Mouse (Mus musculus): ENCODE measurements around the gene Jsrp1. TPM values are rescaled to one million over a fixed set of nuclear protein-coding genes. Genes with fewer than 3 reads are reported as not detected.
"Not testable (repeated sequence)": the region's sequence is repeated elsewhere in the genome, so short reads cannot be mapped to it uniquely, and the experiment has no call there.

The Jsrp1 gene
- total RNA-seq, 2 experiments from 2014 or later = not detected

- not testable (repeated sequence) for ATAC-seq (replicated peaks; ENCODE audit: low FRiP score, poor library complexity, severe bottlenecking)
Observed at GRCm38 (mm10) chr10:80816303-80816702, 3.0 kb upstream of the Jsrp1 start.

- ATAC-seq (replicated peaks; ENCODE audit: low FRiP score, poor library complexity, severe bottlenecking) = no peak
Observed at GRCm38 (mm10) chr10:80814800-80815199, 1.5 kb upstream of the Jsrp1 start.

- no peak for ATAC-seq (replicated peaks; ENCODE audit: low FRiP score, poor library complexity, severe bottlenecking)
Observed at GRCm38 (mm10) chr10:80812391-80813041, 782 bp downstream of the Jsrp1 start.

GRCm38 (mm10) chr10:80810084-80810483 lies 3.2 kb downstream of the Jsrp1 start:
- ATAC-seq (replicated peaks; ENCODE audit: low FRiP score, poor library complexity, severe bottlenecking) = no peak

- ATAC-seq (replicated peaks; ENCODE audit: low FRiP score, poor library complexity, severe bottlenecking) = no peak
Observed at GRCm38 (mm10) chr10:80808985-80809632, 4.2 kb downstream of the Jsrp1 start.

GRCm38 (mm10) chr10:80808099-80808984 lies 5.0 kb downstream of the Jsrp1 start:
- ATAC-seq (replicated peaks; ENCODE audit: low FRiP score, poor library complexity, severe bottlenecking) = no peak

- ATAC-seq (replicated peaks; ENCODE audit: low FRiP score, poor library complexity, severe bottlenecking) = no peak
Observed at GRCm38 (mm10) chr10:80807057-80807627, 6.2 kb downstream of the Jsrp1 start.

GRCm38 (mm10) chr10:80806341-80807056 lies 6.8 kb downstream of the Jsrp1 start:
- ATAC-seq (replicated peaks; ENCODE audit: low FRiP score, poor library complexity, severe bottlenecking) = no peak

GRCm38 (mm10) chr10:80805925-80806324 lies 7.4 kb downstream of the Jsrp1 start:
- peak; percentile 68 for ATAC-seq (replicated peaks; ENCODE audit: low FRiP score, poor library complexity, severe bottlenecking)

GRCm38 (mm10) chr10:80805322-80805721 lies 8.0 kb downstream of the Jsrp1 start:
- no peak for ATAC-seq (replicated peaks; ENCODE audit: low FRiP score, poor library complexity, severe bottlenecking)

GRCm38 (mm10) chr10:80804916-80805315 lies 8.4 kb downstream of the Jsrp1 start, which contains the start of gene Amh:
Amh (plus strand) TSS chr10:80805243.
- no peak for ATAC-seq (replicated peaks; ENCODE audit: low FRiP score, poor library complexity, severe bottlenecking)

GRCm38 (mm10) chr10:80804340-80804739 lies 9.0 kb downstream of the Jsrp1 start:
- no peak for ATAC-seq (replicated peaks; ENCODE audit: low FRiP score, poor library complexity, severe bottlenecking)

GRCm38 (mm10) chr10:80802996-80803395 lies 10.3 kb downstream of the Jsrp1 start:
- no peak for ATAC-seq (replicated peaks; ENCODE audit: low FRiP score, poor library complexity, severe bottlenecking)

- no peak for ATAC-seq (replicated peaks; ENCODE audit: low FRiP score, poor library complexity, severe bottlenecking)
Observed at GRCm38 (mm10) chr10:80802204-80802912, 10.9 kb downstream of the Jsrp1 start.

- ATAC-seq (replicated peaks; ENCODE audit: low FRiP score, poor library complexity, severe bottlenecking) = peak; percentile 13
Observed at GRCm38 (mm10) chr10:80799070-80799566, 14.2 kb downstream of the Jsrp1 start.

- peak; percentile 86 for ATAC-seq (replicated peaks; ENCODE audit: low FRiP score, poor library complexity, severe bottlenecking)
Observed at GRCm38 (mm10) chr10:80798150-80799006, 14.9 kb downstream of the Jsrp1 start, which contains the start of the genes Sf3a2 and Plekhj1. Sf3a2 (plus strand) TSS chr10:80798198. Plekhj1 (minus strand) TSS chr10:80798626.
